Mouse (Mus musculus) lung, adult 2 months (tissue): ENCODE data around the gene Anks1b. TPM values are rescaled to one million over a fixed set of nuclear protein-coding genes. Genes with fewer than 3 reads are reported as not detected.

Experiments used
- DNase-seq: peaks from one replicate; pipeline ENCODE4 v3.0.0; 2022
- H3K4me1 ChIP-seq: fragments of 200-500 bp; 2 replicates; pipeline ENCODE4 v1.6.1; 2011; ENCODE audit warnings: low read length; ENCODE audit not compliant: control insufficient read depth, insufficient read depth
- H3K4me3 ChIP-seq: fragments of 200-500 bp; replicated peaks from 2 replicates; pipeline ENCODE3; 2011; ENCODE audit warnings: low read depth, mild to moderate bottlenecking, control low read depth, low read length; ENCODE audit errors: extremely low read depth
- CTCF ChIP-seq: fragments of 200-500 bp; IDR thresholded peaks from 2 replicates; pipeline ENCODE4 v1.5.1; 2011; ENCODE audit warnings: mild to moderate bottlenecking, low read length, control low read depth; ENCODE audit not compliant: insufficient read depth
- POLR2A ChIP-seq: fragments of 200-500 bp; IDR thresholded peaks from 2 replicates; pipeline ENCODE4 v1.6.1; 2011; ENCODE audit warnings: low read depth, mild to moderate bottlenecking, control low read depth, low read length, borderline replicate concordance; ENCODE audit errors: extremely low read depth
- WGBS: fragments of 180-500 bp; shearing (Covaris S2); methylation state at CpG from one replicate; pipeline ENCODE4 v1.1.7; 2018; 5-methylcytosine and 5-hydroxymethylcytosine counted together
- polyA plus RNA-seq: library from polyadenylated mRNA; depleted of rRNA; stranded (reverse); fragments of >200 nt; gene quantifications from 2 replicates; pipeline ENCODE4 v1.2.3, GENCODE M21; 2012

The Anks1b gene
- polyA plus RNA-seq, 1 experiment: 0.41 TPM

- H3K4me1 ChIP-seq: no peaks in the 10 kb centered on the region
- WGBS: 10% methylated on average over 2 of the region's 2 CpGs
- no peak overlapping the region for H3K4me3 ChIP-seq
- DNase-seq: no peak
- TF ChIP-seq POLR2A (no peak), CTCF (no peak)
These were observed 957.9 kb downstream of the Anks1b start for GRCm38 (mm10) chr10:90831288-90831626.

- Histone ChIP-seq H3K4me1 (no peaks in the 10 kb centered on the region), H3K4me3 (no peak overlapping the region)
- no peak for DNase-seq
- TF ChIP-seq CTCF (no peak), POLR2A (no peak)
- 27% methylated on average over 5 of the region's 5 CpGs for WGBS
These were observed 961.0 kb downstream of the Anks1b start for GRCm38 (mm10) chr10:90834306-90834705.

GRCm38 (mm10) chr10:90835195-90835594, 961.9 kb downstream of the Anks1b start:
- TF ChIP-seq POLR2A (no peak), CTCF (no peak)
- DNase-seq: no peak
- Histone ChIP-seq H3K4me1 (no peaks in the 10 kb centered on the region), H3K4me3 (no peak overlapping the region)

- Histone ChIP-seq H3K4me3 (no peak overlapping the region), H3K4me1 (no peaks in the 10 kb centered on the region)
- TF ChIP-seq POLR2A: no peak
- TF ChIP-seq CTCF: no peak
- 78% methylated on average over 9 of the region's 9 CpGs for WGBS
- no peak for DNase-seq
These were observed 966.5 kb downstream of the Anks1b start for GRCm38 (mm10) chr10:90839611-90840335.

GRCm38 (mm10) chr10:90842398-90842797, 969.1 kb downstream of the Anks1b start:
- H3K4me1 ChIP-seq: no peaks in the 10 kb centered on the region

DNA sequence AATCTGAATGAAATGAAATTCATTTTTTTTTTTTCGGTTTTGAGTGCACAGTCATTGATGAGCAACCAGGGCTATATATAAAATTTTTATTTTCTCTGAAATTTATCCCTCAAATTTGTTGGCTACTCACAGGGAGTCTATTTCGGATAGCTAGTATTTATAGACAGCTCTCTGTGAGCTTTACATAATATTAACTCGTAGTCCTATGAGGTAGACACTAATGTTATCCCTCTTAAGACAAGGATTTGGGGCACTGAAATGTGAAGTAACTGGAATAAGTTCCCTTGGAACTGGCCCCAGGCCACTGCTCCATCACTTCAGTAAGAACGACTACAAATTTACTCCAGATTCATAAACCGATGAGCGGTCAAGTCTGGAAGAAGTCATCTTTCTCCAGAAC, 977.8 kb downstream of the Anks1b start:
- DNase-seq: no peak
- TF ChIP-seq POLR2A (no peak), CTCF (no peak)
- WGBS: 86% methylated on average over 6 of the region's 6 CpGs
- no peak overlapping the region for H3K4me3 ChIP-seq
- no peaks in the 10 kb centered on the region for H3K4me1 ChIP-seq

More at GRCm38 (mm10) chr10:90842398-90842797, 969.1 kb downstream of the Anks1b start:
- 73% methylated on average over 2 of the region's 2 CpGs for WGBS
- H3K4me3 ChIP-seq: no peak overlapping the region
- no peak for DNase-seq
- TF ChIP-seq POLR2A (no peak), CTCF (no peak)

- no peaks in the 10 kb centered on the region for H3K4me1 ChIP-seq
- no peak for TF ChIP-seq CTCF
- no peak for TF ChIP-seq POLR2A
- 43% methylated on average over 11 of the region's 11 CpGs for WGBS
- no peak overlapping the region for H3K4me3 ChIP-seq
- DNase-seq: no peak
These were observed 978.7 kb downstream of the Anks1b start for GRCm38 (mm10) chr10:90851999-90852398.

DNA sequence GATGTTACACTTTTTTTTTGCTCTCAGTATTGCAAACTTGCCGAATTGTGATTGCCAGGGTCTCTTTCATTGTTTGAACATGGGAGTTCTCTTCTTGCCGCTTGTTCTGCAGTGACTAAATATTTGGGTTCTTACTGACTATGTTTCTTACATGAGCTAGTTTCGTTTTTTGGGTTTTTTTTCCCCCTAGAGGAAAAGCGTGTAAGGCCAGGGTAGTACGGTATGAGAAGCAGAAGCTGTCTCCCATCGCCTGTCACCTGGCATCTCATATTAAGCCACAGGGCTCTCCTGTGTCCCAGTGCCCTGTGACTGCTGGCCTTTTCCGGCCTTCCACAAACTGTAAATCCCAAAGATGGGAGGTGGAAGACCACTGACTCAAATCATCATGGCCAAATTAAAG, 979.1 kb downstream of the Anks1b start:
- DNase-seq: no peak
- Histone ChIP-seq H3K4me3 (no peak overlapping the region), H3K4me1 (no peaks in the 10 kb centered on the region)
- TF ChIP-seq POLR2A (no peak), CTCF (no peak)
- WGBS: 71% methylated on average over 7 of the region's 7 CpGs

DNA sequence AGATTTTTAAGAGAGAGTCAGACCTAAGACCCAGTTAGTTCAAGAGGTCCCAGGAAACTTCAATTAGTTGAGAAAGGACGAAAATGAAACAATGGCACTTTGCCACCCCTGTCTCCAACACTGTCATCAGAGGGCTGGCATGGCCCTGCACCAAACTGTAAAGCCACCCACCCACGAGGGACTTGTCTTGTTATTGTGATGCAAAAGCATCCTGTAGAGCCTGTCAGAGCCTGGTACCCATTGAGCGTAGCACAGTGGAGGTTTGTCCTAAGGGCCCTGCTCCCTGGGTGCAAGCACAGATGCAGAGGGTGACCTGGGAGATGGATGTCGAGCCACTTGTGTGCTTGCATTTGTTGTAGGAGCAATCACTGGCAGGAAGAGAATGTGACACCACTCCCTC, 983.4 kb downstream of the Anks1b start:
- DNase-seq: no peak
- TF ChIP-seq CTCF (no peak), POLR2A (no peak)
- Histone ChIP-seq H3K4me3 (no peak overlapping the region), H3K4me1 (no peaks in the 10 kb centered on the region)
- WGBS: 37% methylated on average over 4 of the region's 4 CpGs
